Mouse (Mus musculus) intestine, postnatal 0 days (tissue): ENCODE measurements around the gene Tmem203. TPM values are rescaled to one million over a fixed set of nuclear protein-coding genes. Genes with fewer than 3 reads are reported as not detected.
"Not testable (repeated sequence)": the region's sequence is repeated elsewhere in the genome, so short reads cannot be mapped to it uniquely, and the experiment has no call there.

Experiments used
- ATAC-seq: fragments of 200-750 bp; cut with Nextera tagmentation; 2 replicates; pipeline ENCODE4 v1.8.0; 2017; ENCODE audit warnings: mild to moderate bottlenecking, moderate TSS enrichment, moderate library complexity
- H3K27ac ChIP-seq: fragments of 300-500 bp; sonication (generic); 2 replicates; pipeline ENCODE4 v1.5.1; 2014; ENCODE audit warnings: mild to moderate bottlenecking, low read depth, low read length, moderate library complexity
- H3K27me3 ChIP-seq: fragments of 300-500 bp; sonication (generic); replicated peaks from 2 replicates; pipeline ENCODE4 v1.6.1; 2014; ENCODE audit warnings: low read length, mixed read lengths; ENCODE audit not compliant: control insufficient read depth, insufficient read depth
- H3K36me3 ChIP-seq: fragments of 300-500 bp; sonication (generic); 2 replicates; pipeline ENCODE4 v1.6.1; 2014; ENCODE audit warnings: mild to moderate bottlenecking, moderate library complexity; ENCODE audit not compliant: control insufficient read depth, insufficient read depth
- H3K4me1 ChIP-seq: fragments of 300-500 bp; sonication (generic); replicated peaks from 2 replicates; pipeline ENCODE4 v1.6.1; 2014; ENCODE audit warnings: antibody characterized with exemption, low read length, mixed read lengths; ENCODE audit not compliant: control insufficient read depth, insufficient read depth
- H3K4me2 ChIP-seq: fragments of 300-500 bp; sonication (generic); replicated peaks from 2 replicates; pipeline ENCODE4 v1.6.1; 2014; ENCODE audit warnings: low read depth, mild to moderate bottlenecking, moderate library complexity
- H3K4me3 ChIP-seq: fragments of 300-500 bp; sonication (generic); 2 replicates; pipeline ENCODE4 v1.5.1; 2014; ENCODE audit warnings: low read depth, low read length
- H3K9ac ChIP-seq: fragments of 300-500 bp; sonication (generic); 2 replicates; pipeline ENCODE4 v1.6.1; 2014; ENCODE audit warnings: mild to moderate bottlenecking, low read depth, low read length
- H3K9me3 ChIP-seq: fragments of 300-500 bp; sonication (generic); 2 replicates; pipeline ENCODE4 v1.6.1; 2016; ENCODE audit warnings: mixed run types; ENCODE audit not compliant: control insufficient read depth
- CTCF ChIP-seq: sonication (generic); IDR thresholded peaks from 2 replicates; pipeline ENCODE4 v1.5.1; 2016; ENCODE audit warnings: low read depth, mild to moderate bottlenecking, control low read depth, antibody characterized with exemption, moderate library complexity
- WGBS: fragments of 180-500 bp; shearing (Covaris S2); extraction: QIAGEN DNeasy Blood & Tissue Kit; methylation state at CpG from one replicate; pipeline ENCODE4 v1.1.7; 2014; 5-methylcytosine and 5-hydroxymethylcytosine counted together
- polyA plus RNA-seq: library from polyadenylated mRNA; unstranded; fragments of >200 nt; fragmentation: Nextera tagmentation; extraction: Ambion mirVana; gene quantifications from 2 replicates; pipeline ENCODE4 v1.2.1, GENCODE M21; 2015

Gene Tmem203
- polyA plus RNA-seq, 1 experiment from 2014 or later: 40.3 TPM

- H3K9me3 ChIP-seq: no peaks in the 10 kb centered on the region
- peak; percentile 62 for ATAC-seq
- H3K4me3 ChIP-seq: peak within 1 kb of the TSS; percentile 12
- peak within 1 kb of the TSS; percentile 55 for H3K4me2 ChIP-seq
- H3K9ac ChIP-seq: peak within 1 kb of the TSS; percentile 11; the same call in 1 of the 2 replicates
- H3K27ac ChIP-seq: peak within 1 kb of the TSS; percentile 74
- WGBS: 46% methylated on average over 10 of the region's 10 CpGs
- H3K4me1 ChIP-seq: peaks cover 4% of the 10 kb centered on the region; the same call in 1 of the 2 replicates
- 0 out of 2 replicates have a peak, but pooled peaks cover 3% of the 10 kb centered on the region for H3K27me3 ChIP-seq
- peaks cover 39% of the 10 kb centered on the region for H3K36me3 ChIP-seq
- no peak for TF ChIP-seq CTCF
Observed at GRCm38 (mm10) chr2:25246183-25247072, 8.8 kb upstream of the Tmem203 start, which contains the start of gene AL732309.1. Gene AL732309.1 (minus strand): TSS chr2:25246863.

DNA sequence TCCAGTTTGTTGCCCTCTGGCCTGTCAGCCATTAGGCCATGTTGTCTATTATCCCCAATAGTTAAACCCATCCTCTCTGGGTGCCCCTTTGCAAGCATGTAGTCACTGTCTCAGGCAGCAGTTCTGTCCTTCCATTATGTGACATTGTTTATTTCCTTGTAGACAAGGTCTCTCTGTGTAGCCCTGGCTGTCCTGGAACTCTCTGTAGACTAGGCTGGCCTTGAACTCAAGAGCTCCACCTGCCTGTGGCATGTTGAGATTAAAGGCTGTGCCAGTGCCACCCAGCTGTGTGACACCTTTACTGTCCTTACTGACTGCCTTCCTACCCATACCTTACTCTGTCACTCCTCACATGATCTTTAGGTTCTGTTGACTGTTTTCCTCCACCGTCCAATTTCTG lies 2.9 kb upstream of the Tmem203 start:
- whole genome bisulfite sequencing: 72% methylated on average over 1 of the region's 1 CpGs
- Histone ChIP-seq H3K4me2 (no peak overlapping the region), H3K27me3 (no peaks in the 10 kb centered on the region), H3K4me1 (no peaks in the 10 kb centered on the region), H3K4me3 (no peak overlapping the region), H3K9ac (no peak overlapping the region), H3K36me3 (peaks cover 51% of the 10 kb centered on the region), H3K9me3 (no peaks in the 10 kb centered on the region), H3K27ac (no peak overlapping the region)
- ATAC-seq: no peak; the same call in 1 of the 2 replicates
- peak; percentile 77 for TF ChIP-seq CTCF

DNA sequence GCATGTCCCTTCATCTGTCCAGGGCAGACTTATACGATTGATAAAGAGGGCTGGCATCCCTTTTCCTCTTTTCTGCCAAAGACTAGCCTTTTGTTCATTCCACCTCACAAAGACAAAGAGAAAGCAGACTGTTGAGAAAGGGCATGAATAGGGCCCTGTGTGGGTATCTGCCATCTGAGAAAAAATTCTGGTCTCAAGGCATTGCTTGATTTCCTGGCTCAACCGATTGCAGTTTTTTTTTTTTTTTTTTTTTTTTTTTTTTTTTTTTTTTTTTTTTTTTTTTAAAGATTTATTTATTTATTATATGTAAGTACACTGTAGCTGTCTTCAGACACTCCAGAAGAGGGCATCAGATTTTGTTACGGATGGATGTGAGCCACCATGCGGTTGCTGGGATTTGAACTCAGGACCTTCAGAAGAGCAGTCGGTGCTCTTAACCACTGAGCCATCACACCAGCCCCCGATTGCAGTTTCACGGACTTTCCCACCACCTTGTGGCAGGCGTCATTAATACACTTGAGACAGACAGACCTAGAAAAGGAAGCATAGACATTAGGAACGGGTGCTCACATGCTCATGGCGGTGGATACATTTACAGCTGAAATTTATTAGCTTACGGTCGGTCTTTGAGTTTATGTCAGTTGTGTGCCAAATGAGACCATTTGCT lies 1.3 kb downstream of the Tmem203 start:
- not testable (repeated sequence) for H3K27me3 ChIP-seq, H3K9me3 ChIP-seq, H3K4me1 ChIP-seq, ATAC-seq
- Histone ChIP-seq H3K36me3 (peaks cover 13% of the 10 kb centered on the region; the same call in 1 of the 2 replicates), H3K4me3 (peak overlapping the region; percentile 99), H3K27ac (peak overlapping the region; percentile 82; the same call in 1 of the 2 replicates), H3K4me2 (peak overlapping the region; percentile 93), H3K9ac (peak overlapping the region; percentile 91)
- 49% methylated on average over 11 of the region's 12 CpGs for WGBS
- peak; percentile 69 for TF ChIP-seq CTCF

- H3K9me3 ChIP-seq, H3K4me1 ChIP-seq, H3K4me3 ChIP-seq, ATAC-seq, H3K27me3 ChIP-seq, H3K9ac ChIP-seq, H3K36me3 ChIP-seq, H3K4me2 ChIP-seq, H3K27ac ChIP-seq: not testable (repeated sequence)
- WGBS: 79% methylated on average over 5 of the region's 5 CpGs
Observed at GRCm38 (mm10) chr2:25257250-25257649, 2.0 kb downstream of the Tmem203 start.

DNA sequence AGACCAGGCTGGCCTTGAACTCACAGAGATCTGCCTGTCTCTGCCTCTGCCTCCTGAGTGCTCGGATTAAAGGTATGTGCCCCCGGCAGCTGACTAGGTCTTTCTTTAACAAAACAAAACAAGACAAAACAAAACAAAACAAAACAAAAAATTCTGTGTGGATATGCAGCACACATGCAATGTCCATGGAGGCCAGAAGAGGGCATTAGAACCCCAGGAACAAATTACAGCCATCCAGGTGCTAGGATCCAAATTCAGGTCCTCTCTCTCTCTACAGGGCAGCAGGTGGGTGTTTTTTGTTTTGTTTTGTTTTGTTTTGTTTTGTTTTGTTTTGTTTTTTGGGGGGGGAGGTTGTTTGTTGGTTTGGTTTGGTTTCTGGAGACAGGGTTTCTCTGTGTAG lies 3.6 kb downstream of the Tmem203 start:
- Histone ChIP-seq H3K9ac (no peak overlapping the region), H3K36me3 (no peaks in the 10 kb centered on the region), H3K4me3 (no peak overlapping the region), H3K9me3 (no peaks in the 10 kb centered on the region), H3K4me1 (no peaks in the 10 kb centered on the region), H3K4me2 (no peak overlapping the region), H3K27ac (no peak overlapping the region), H3K27me3 (no peaks in the 10 kb centered on the region)
- ATAC-seq: no peak
- 66% methylated on average over 2 of the region's 2 CpGs for WGBS
- TF ChIP-seq CTCF: peak; percentile 72

DNA sequence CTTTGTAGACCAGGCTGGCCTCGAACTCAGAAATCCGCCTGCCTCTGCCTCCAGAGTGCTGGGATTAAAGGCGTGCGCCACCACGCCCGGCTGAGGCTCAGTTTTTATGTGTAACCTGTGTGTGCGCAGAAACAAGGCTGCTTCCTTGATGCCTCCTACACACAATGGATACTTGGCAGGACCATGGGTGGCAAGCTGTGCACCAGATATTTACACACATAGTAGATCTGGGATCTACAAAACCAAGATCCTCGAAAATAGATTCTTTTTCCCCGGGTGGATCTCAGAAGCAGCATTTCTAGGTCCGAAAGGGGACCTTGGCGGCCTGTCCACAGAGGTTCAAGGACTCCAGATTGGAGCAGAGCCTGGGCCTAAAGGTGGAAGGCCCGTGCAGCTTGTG lies 6.6 kb downstream of the Tmem203 start:
- Histone ChIP-seq H3K4me3 (peak overlapping the region; percentile 92), H3K9ac (0 out of 2 replicates have a peak overlapping the region, but pooled peaks have one; percentile 78), H3K4me1 (no peaks in the 10 kb centered on the region), H3K36me3 (no peaks in the 10 kb centered on the region), H3K9me3 (no peaks in the 10 kb centered on the region), H3K27ac (peak overlapping the region; percentile 82), H3K27me3 (no peaks in the 10 kb centered on the region), H3K4me2 (peak overlapping the region; percentile 94)
- WGBS: 34% methylated on average over 12 of the region's 12 CpGs
- no peak for ATAC-seq
- no peak for TF ChIP-seq CTCF
